Mouse (Mus musculus) MN1 (cell line): ENCODE data around the gene Rrbp1.
A peak's percentile ranks its signal among the peaks of the same experiment; 100 is the strongest.

Source experiments
- DNase-seq: peaks from one replicate; pipeline ENCODE4 v3.0.0-alpha.2; 2016; ENCODE audit warnings: low spot score

Gene Rrbp1

GRCm38 (mm10) chr2:143955004-143955403 lies 56.1 kb downstream of the Rrbp1 start:
- no peak for DNase-seq

DNA sequence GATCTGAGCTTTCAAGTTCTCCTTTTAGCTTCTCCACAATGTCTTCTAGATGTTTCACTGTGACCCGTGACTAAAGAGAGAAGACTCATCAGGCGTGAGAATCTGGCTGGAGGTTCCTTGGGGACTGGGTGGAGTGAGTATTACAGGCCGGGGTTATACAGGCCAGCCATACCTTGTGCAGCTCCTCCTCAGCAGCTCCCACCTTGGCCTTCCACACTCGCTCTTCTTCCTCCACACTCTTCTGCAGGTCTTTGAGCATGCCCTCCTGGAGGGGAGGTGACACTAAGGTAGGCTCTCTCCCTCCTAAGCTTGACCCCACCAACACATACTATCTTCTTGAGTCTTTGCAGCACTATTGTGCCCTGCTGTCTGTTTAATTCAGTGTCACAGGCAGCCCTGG lies 57.1 kb downstream of the Rrbp1 start:
- DNase-seq = no peak

- peak; percentile 61 for DNase-seq
These were observed 59.3 kb downstream of the Rrbp1 start for GRCm38 (mm10) chr2:143951546-143952315.

DNA sequence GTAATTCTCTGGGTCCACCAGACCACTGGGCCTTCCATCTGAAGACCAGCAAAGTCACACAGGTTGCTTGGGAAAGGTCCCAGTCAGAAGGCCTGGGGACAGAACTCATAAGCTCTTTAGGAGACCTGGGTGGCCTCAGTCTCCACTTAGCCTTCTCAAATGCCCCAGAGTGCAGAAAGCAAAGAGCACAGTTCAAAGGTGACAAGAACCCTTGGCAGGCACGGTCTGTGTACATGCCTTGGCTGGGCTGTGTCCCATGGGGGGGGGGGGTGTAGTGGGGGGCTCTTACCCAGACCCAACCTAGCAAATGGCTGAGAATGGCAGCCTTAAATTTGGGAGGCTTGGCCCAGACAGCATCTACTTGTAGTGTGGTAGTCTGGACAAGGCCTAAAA lies 60.0 kb downstream of the Rrbp1 start:
- DNase-seq = no peak

GRCm38 (mm10) chr2:143950290-143951027 lies 60.6 kb downstream of the Rrbp1 start:
- DNase-seq = no peak

DNA sequence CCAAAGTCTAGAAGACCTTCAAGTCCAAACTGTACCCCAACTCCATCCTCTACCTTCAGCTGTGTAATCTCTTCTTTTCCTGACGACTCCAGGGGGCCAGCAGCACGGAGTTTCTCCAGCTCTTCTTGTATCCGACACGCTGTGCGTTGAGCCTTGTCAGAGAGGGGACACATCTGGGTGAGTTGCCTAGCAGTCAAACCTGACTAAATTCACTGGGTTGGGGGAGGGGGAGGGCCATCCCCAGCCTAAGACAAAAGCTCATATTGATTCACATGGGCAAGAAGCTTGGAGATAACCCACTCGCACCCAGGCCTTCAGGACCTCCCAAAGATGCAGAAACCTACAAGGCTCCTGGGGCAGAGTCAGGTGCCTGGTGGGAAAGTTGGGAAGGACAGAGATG lies 61.8 kb downstream of the Rrbp1 start:
- DNase-seq = no peak

GRCm38 (mm10) chr2:143948416-143948815 lies 62.6 kb downstream of the Rrbp1 start:
- DNase-seq = peak; percentile 14

- no peak for DNase-seq
These were observed 63.1 kb downstream of the Rrbp1 start for GRCm38 (mm10) chr2:143947981-143948380.

DNA sequence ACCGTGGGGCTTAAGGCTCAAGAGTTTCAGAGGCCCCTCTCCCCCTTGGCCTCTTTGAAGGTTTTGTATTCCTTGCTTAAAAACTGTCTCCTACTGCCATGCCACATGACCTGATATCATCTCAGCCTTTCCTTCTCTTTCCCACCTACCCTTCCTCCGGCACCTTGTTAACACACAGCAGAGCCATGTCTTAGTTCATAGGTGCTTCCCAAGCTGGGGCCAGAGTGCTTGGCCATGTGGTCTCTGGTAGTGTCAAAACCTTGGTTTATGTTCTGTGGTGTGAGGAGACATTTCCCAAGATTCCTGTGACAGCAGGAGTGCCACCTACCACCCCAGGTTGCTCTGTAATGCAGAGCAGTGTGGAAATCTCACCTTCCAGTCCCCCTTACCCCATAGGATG lies 64.7 kb downstream of the Rrbp1 start:
- DNase-seq = no peak

DNA sequence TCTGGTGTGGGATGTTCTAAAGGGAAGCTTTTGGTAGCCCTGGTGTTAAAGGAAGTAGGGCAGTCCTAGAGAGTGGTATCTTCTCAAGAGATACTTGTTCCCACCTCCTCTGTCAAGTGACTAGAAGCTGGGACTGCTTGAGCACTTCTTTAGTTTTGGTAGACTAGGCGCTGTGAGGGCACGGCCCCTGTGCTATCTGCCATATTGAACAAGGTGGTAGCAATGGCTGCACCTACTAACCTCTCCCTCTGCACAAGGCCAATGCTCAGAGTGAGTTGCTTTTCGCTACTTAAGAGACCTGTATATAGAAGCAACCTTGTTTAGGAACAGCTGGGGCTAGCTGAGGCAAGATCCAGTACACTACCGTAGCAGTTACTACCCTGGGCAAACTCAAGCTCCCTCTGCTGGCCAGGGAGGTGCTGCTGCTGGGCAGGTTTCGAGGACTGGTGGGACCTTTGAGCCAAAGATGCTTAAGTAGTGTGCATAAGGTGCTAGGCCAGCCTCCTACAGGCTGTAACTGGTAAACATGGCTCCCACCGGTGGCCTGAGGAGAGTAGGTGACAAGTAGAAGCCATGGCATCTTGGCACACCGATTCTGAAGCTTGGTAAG lies 65.5 kb downstream of the Rrbp1 start:
- no peak for DNase-seq

- DNase-seq = no peak
These were observed 66.3 kb downstream of the Rrbp1 start for GRCm38 (mm10) chr2:143944796-143945195.

GRCm38 (mm10) chr2:143940406-143940805 lies 70.7 kb downstream of the Rrbp1 start:
- no peak for DNase-seq

- DNase-seq = no peak
These were observed 73.2 kb downstream of the Rrbp1 start for GRCm38 (mm10) chr2:143937861-143938260.

DNA sequence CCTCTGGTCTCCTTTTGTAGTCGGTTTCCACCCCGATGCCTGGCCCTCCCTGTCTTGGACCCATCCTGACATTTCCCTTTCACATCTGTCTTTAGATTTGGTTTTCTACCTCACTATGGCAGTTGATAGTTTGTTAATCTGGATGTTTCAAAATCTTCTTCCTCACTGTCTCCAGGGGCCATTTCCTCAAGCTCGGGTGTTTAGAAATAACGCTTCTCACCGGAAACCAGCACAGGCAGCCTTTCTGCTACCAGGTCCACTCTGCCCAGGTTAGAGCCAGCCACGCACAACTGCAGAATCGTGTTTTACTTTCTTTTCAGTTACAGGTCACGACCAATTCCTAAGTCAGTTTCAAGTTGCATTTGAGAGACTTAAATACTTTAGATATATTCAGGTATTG lies 76.6 kb downstream of the Rrbp1 start:
- no peak for DNase-seq

DNA sequence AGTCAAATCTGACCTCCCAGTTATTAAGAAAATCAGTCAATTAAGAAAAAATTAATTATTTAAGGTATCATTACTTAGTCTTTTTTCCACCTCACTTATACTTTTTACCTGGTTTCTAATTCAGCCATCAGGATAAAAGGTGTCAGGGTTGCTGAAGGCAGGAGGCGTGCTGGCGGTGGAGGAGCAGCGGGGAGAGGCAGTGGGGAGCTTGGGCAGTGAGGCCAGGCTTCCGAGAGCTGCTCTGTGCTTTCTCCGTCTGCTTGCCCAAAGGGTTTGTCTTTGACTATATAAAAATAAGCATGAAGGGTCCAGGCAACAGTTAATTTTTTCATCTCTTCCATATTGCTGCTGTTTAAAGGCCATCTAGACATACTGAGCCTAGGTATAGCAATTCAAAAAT lies 77.5 kb downstream of the Rrbp1 start:
- no peak for DNase-seq

DNA sequence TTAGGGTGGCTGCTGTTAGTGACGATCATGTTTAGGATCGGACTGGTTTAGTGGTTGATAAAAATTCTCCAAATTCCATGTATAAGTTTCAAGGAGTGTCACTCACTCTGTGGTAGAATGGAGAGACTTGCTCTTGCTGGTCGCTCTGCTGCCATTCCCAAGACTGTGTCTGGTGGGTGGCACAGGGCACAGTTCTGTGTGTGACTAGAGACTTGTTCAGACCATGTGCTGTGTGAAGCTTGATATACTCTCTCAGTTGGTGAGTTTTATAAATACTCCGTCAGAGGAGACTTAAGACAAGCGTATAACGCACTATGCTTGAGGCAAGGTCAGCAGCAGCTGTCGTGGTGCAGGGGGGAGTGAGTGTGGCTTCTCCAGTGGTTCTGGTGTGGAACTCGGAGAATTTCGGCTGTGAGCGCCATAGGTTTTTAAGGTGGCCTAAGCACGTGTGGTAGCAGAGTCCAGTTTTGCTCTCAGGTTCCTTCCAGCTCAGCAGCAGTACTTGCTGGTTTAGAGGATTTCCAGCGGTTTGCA lies 78.7 kb downstream of the Rrbp1 start:
- no peak for DNase-seq

- no peak for DNase-seq
These were observed 81.3 kb downstream of the Rrbp1 start for GRCm38 (mm10) chr2:143929607-143930311.

DNA sequence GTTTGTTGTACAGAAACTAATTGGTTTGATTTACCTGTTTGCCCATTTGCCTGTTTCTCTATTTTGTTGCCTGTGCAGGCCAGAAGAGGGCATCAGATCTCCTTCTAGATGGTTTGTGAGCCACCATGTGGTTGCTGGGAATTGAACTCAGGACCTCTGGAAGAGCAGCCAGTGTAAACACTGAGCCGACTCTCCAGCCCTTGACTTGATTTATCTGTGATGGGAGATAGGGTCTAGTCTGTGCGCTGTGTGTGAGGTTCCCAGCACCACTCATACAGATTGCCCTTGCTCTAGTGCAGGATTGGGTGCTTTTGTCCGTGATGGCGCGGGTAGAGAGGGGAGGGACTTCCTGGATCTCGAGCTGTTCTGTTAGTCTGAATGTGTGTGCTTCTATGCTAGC lies 85.2 kb downstream of the Rrbp1 start:
- DNase-seq = no peak

- no peak for DNase-seq
These were observed 87.0 kb downstream of the Rrbp1 start for GRCm38 (mm10) chr2:143924085-143924484.

DNA sequence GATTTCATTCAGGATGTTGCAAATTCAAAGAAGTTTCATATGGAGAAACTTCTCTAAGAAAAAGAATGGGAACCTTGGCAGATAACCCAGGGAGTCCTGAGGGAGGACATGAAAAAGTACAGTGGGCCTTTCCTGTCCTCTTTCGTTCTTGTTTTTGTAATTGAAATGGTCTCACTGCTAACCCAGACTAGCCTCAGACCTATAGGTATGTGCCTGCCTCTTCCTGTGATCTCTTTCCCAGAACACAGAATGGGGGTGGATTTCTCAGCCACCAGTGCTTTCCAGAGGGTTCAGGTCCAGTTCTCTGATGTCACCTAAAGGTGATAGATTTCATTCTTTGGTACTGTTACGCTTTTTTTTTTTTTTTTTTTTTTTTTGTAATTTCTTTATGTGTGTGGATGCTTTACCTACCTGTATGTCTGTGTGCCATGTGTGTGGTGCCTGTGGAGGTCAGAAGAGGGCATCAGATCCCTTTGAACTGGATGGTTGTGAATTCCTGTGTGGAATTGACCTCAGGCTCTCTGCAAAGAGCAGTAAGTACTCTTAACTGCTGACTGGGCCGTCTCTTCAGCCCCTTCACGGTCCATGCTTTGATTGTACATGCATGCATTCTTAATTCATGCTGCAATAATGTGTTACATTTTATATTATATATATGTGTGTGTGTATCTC lies 92.1 kb downstream of the Rrbp1 start:
- no peak for DNase-seq

GRCm38 (mm10) chr2:143917622-143918021 lies 93.4 kb downstream of the Rrbp1 start:
- no peak for DNase-seq

DNA sequence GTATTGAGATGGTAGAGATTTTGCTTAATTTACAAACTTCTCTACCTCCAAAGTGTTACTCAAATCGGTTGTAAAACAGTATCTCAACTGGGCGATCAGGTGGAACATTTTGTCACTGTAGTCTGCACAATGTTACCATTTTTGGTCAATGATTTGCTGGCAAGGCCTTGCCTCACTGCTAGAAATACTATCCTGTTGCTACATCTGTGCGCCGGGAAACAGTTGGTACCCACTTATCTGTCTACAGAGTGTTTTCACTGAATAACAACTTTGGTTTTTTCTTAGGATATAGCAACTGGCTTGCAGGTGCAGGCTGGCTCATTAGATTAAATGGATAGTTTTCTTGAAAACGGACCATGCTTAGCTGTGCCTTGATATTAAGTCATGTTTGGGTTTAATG lies 94.8 kb downstream of the Rrbp1 start:
- DNase-seq = peak; percentile 44
